Mouse (Mus musculus) left cerebral cortex, adult 9 months (tissue): ENCODE results near the gene Six2.
A peak's percentile ranks its signal among the peaks of the same experiment; 100 is the strongest.

Experiments used
- DNase-seq, 2 experiments: peaks; one replicate each; pipeline ENCODE4 v3.0.0; 2022; ENCODE audit warnings: low spot score in 2 of 2

Six2 gene

GRCm38 (mm10) chr17:85661521-85661920 is 26.6 kb downstream of the Six2 start:
- no peak for DNase-seq

DNA sequence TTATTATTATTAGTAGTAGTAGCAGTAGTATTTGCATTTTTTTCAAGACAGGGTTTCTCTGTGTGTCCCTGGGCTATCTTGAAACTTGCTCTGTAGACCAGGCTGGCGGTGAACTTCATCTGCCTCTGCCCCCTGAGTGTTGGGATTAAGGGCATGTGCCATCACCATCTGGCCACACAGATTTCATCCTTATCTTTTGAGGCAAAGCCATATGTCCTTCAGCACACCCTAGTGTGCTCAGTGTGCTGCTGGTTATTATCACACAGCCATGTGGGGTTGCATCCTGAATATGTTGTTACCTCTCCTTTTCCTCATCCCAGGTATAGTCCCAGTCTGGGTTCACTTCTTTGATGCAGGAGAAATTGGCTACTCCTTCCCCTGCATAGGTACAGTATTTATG is 28.1 kb downstream of the Six2 start:
- no peak for DNase-seq

GRCm38 (mm10) chr17:85645718-85646665 is 42.1 kb downstream of the Six2 start:
- peak in 1 of 2 experiments; percentile 19 for DNase-seq

- no peak for DNase-seq
Measured at GRCm38 (mm10) chr17:85645312-85645711, 42.8 kb downstream of the Six2 start.

GRCm38 (mm10) chr17:85637876-85638275 is 50.2 kb downstream of the Six2 start:
- DNase-seq: no peak
